Mouse (Mus musculus): ENCODE results near the gene Fer. TPM values are rescaled to one million over a fixed set of nuclear protein-coding genes. Genes with fewer than 3 reads are reported as not detected.

Fer gene
- polyA plus RNA-seq, 1 experiment from 2014 or later = 27.1 TPM

- WGBS = 94% methylated on average over 5 of the region's 5 CpGs
These were observed 221.9 kb downstream of the Fer start for GRCm38 (mm10) chr17:64084751-64085150.

GRCm38 (mm10) chr17:64085493-64085892 lies 222.6 kb downstream of the Fer start:
- H3K4me3 ChIP-seq = no peak overlapping the region
- no peaks in the 10 kb centered on the region for H3K27me3 ChIP-seq (ENCODE audit: poor library complexity, severe bottlenecking)
- H3K36me3 ChIP-seq (replicated peaks) = no peaks in the 10 kb centered on the region
- WGBS = 92% methylated on average over 2 of the region's 2 CpGs
- H3K4me1 ChIP-seq = no peaks in the 10 kb centered on the region
- no peaks in the 10 kb centered on the region for H3K9me3 ChIP-seq
- no peak for DNase-seq (ENCODE audit: extremely low spot score, low spot score)
- H3K27ac ChIP-seq = no peak overlapping the region

More at GRCm38 (mm10) chr17:64084751-64085150, 221.9 kb downstream of the Fer start:
- H3K4me3 ChIP-seq = no peak overlapping the region
- no peak overlapping the region for H3K27ac ChIP-seq
- DNase-seq (ENCODE audit: extremely low spot score, low spot score) = no peak
- H3K36me3 ChIP-seq (replicated peaks) = no peaks in the 10 kb centered on the region
- H3K4me1 ChIP-seq = no peaks in the 10 kb centered on the region
- H3K9me3 ChIP-seq = no peaks in the 10 kb centered on the region
- H3K27me3 ChIP-seq (ENCODE audit: poor library complexity, severe bottlenecking) = no peaks in the 10 kb centered on the region

GRCm38 (mm10) chr17:64086875-64087608 lies 224.2 kb downstream of the Fer start:
- no peak for DNase-seq (ENCODE audit: extremely low spot score, low spot score)
- 96% methylated on average over 11 of the region's 11 CpGs for WGBS
- no peaks in the 10 kb centered on the region for H3K36me3 ChIP-seq (replicated peaks)
- no peak overlapping the region for H3K27ac ChIP-seq
- H3K4me1 ChIP-seq = peaks cover 9% of the 10 kb centered on the region; the same call in 1 of the 2 replicates
- H3K9me3 ChIP-seq = no peaks in the 10 kb centered on the region
- H3K4me3 ChIP-seq = no peak overlapping the region
- no peaks in the 10 kb centered on the region for H3K27me3 ChIP-seq (ENCODE audit: poor library complexity, severe bottlenecking)

- H3K9me3 ChIP-seq = no peaks in the 10 kb centered on the region
- DNase-seq (ENCODE audit: extremely low spot score, low spot score) = no peak
- no peak overlapping the region for H3K4me3 ChIP-seq
- no peak overlapping the region for H3K27ac ChIP-seq
- H3K4me1 ChIP-seq = peaks cover 13% of the 10 kb centered on the region; the same call in 1 of the 2 replicates
- H3K36me3 ChIP-seq (replicated peaks) = no peaks in the 10 kb centered on the region
- 94% methylated on average over 3 of the region's 3 CpGs for WGBS
- no peaks in the 10 kb centered on the region for H3K27me3 ChIP-seq (ENCODE audit: poor library complexity, severe bottlenecking)
These were observed 225.0 kb downstream of the Fer start for GRCm38 (mm10) chr17:64087871-64088270.

GRCm38 (mm10) chr17:64093716-64094115 lies 230.9 kb downstream of the Fer start:
- H3K27me3 ChIP-seq (ENCODE audit: poor library complexity, severe bottlenecking) = no peaks in the 10 kb centered on the region
- peaks cover 20% of the 10 kb centered on the region for H3K4me1 ChIP-seq
- H3K4me3 ChIP-seq = no peak overlapping the region
- H3K36me3 ChIP-seq (replicated peaks) = no peaks in the 10 kb centered on the region
- H3K27ac ChIP-seq = no peak overlapping the region
- WGBS = 84% methylated on average over 2 of the region's 2 CpGs
- DNase-seq (ENCODE audit: extremely low spot score, low spot score) = no peak
- H3K9me3 ChIP-seq = no peaks in the 10 kb centered on the region

GRCm38 (mm10) chr17:64096811-64097210 lies 233.9 kb downstream of the Fer start:
- DNase-seq (ENCODE audit: extremely low spot score, low spot score) = no peak
- H3K4me1 ChIP-seq = peaks cover 13% of the 10 kb centered on the region
- WGBS = 93% methylated on average over 3 of the region's 3 CpGs
- H3K27ac ChIP-seq = no peak overlapping the region
- H3K27me3 ChIP-seq (ENCODE audit: poor library complexity, severe bottlenecking) = no peaks in the 10 kb centered on the region
- no peaks in the 10 kb centered on the region for H3K9me3 ChIP-seq
- H3K36me3 ChIP-seq (replicated peaks) = no peaks in the 10 kb centered on the region
- H3K4me3 ChIP-seq = no peak overlapping the region

GRCm38 (mm10) chr17:64097788-64098359 lies 235.0 kb downstream of the Fer start:
- no peak overlapping the region for H3K4me3 ChIP-seq
- H3K9me3 ChIP-seq = no peaks in the 10 kb centered on the region
- peaks cover 7% of the 10 kb centered on the region for H3K4me1 ChIP-seq
- 83% methylated on average over 5 of the region's 5 CpGs for WGBS
- H3K27me3 ChIP-seq (ENCODE audit: poor library complexity, severe bottlenecking) = no peaks in the 10 kb centered on the region
- H3K36me3 ChIP-seq (replicated peaks) = no peaks in the 10 kb centered on the region
- no peak overlapping the region for H3K27ac ChIP-seq
- DNase-seq (ENCODE audit: extremely low spot score, low spot score) = no peak

- no peaks in the 10 kb centered on the region for H3K9me3 ChIP-seq
- H3K4me1 ChIP-seq = peaks cover 7% of the 10 kb centered on the region; the same call in 1 of the 2 replicates
- H3K27me3 ChIP-seq (ENCODE audit: poor library complexity, severe bottlenecking) = no peaks in the 10 kb centered on the region
- DNase-seq (ENCODE audit: extremely low spot score, low spot score) = no peak
- H3K27ac ChIP-seq = no peak overlapping the region
- no peak overlapping the region for H3K4me3 ChIP-seq
- no peaks in the 10 kb centered on the region for H3K36me3 ChIP-seq (replicated peaks)
- WGBS = 84% methylated on average over 6 of the region's 6 CpGs
These were observed 236.7 kb downstream of the Fer start for GRCm38 (mm10) chr17:64099395-64100171.

GRCm38 (mm10) chr17:64100172-64100510 lies 237.3 kb downstream of the Fer start:
- WGBS = 89% methylated on average over 3 of the region's 3 CpGs
- H3K27me3 ChIP-seq (ENCODE audit: poor library complexity, severe bottlenecking) = no peaks in the 10 kb centered on the region
- DNase-seq (ENCODE audit: extremely low spot score, low spot score) = no peak
- no peaks in the 10 kb centered on the region for H3K9me3 ChIP-seq
- H3K36me3 ChIP-seq (replicated peaks) = no peaks in the 10 kb centered on the region
- H3K4me3 ChIP-seq = no peak overlapping the region
- peaks cover 7% of the 10 kb centered on the region; the same call in 1 of the 2 replicates for H3K4me1 ChIP-seq
- H3K27ac ChIP-seq = no peak overlapping the region

GRCm38 (mm10) chr17:64108773-64109172 lies 245.9 kb downstream of the Fer start:
- no peak overlapping the region for H3K4me3 ChIP-seq
- H3K36me3 ChIP-seq (replicated peaks) = no peaks in the 10 kb centered on the region
- DNase-seq (ENCODE audit: extremely low spot score, low spot score) = no peak
- H3K9me3 ChIP-seq = no peaks in the 10 kb centered on the region
- H3K27me3 ChIP-seq (ENCODE audit: poor library complexity, severe bottlenecking) = no peaks in the 10 kb centered on the region
- peaks cover 6% of the 10 kb centered on the region for H3K4me1 ChIP-seq
- H3K27ac ChIP-seq = no peak overlapping the region
- 93% methylated on average over 5 of the region's 5 CpGs for WGBS

- DNase-seq (ENCODE audit: extremely low spot score, low spot score) = no peak
- peaks cover 6% of the 10 kb centered on the region for H3K4me1 ChIP-seq
- no peaks in the 10 kb centered on the region for H3K9me3 ChIP-seq
- H3K27me3 ChIP-seq (ENCODE audit: poor library complexity, severe bottlenecking) = no peaks in the 10 kb centered on the region
- H3K36me3 ChIP-seq (replicated peaks) = no peaks in the 10 kb centered on the region
- WGBS = 87% methylated on average over 8 of the region's 8 CpGs
- H3K4me3 ChIP-seq = no peak overlapping the region
- no peak overlapping the region for H3K27ac ChIP-seq
These were observed 247.0 kb downstream of the Fer start for GRCm38 (mm10) chr17:64109871-64110270.

- DNase-seq (ENCODE audit: extremely low spot score, low spot score) = no peak
- no peaks in the 10 kb centered on the region for H3K27me3 ChIP-seq (ENCODE audit: poor library complexity, severe bottlenecking)
- no peaks in the 10 kb centered on the region for H3K9me3 ChIP-seq
- no peaks in the 10 kb centered on the region for H3K36me3 ChIP-seq (replicated peaks)
- no peak overlapping the region for H3K4me3 ChIP-seq
- H3K27ac ChIP-seq = no peak overlapping the region
- H3K4me1 ChIP-seq = peaks cover 7% of the 10 kb centered on the region
- 93% methylated on average over 5 of the region's 5 CpGs for WGBS
These were observed 250.8 kb downstream of the Fer start for GRCm38 (mm10) chr17:64113625-64114024.

- DNase-seq (ENCODE audit: extremely low spot score, low spot score) = no peak
- Histone ChIP-seq H3K4me3 (no peak overlapping the region), H3K36me3 (replicated peaks) (no peaks in the 10 kb centered on the region), H3K27ac (no peak overlapping the region), H3K4me1 (peaks cover 7% of the 10 kb centered on the region), H3K9me3 (no peaks in the 10 kb centered on the region), H3K27me3 (ENCODE audit: poor library complexity, severe bottlenecking) (no peaks in the 10 kb centered on the region)
- 90% methylated on average over 6 of the region's 6 CpGs for WGBS
These were observed 253.9 kb downstream of the Fer start for GRCm38 (mm10) chr17:64116762-64117161.

All from forebrain, embryonic 10.5 days (tissue).